Mouse (Mus musculus) monocyte, adult 2 months (primary cell): ENCODE measurements around the gene Camk2n1.
"Not testable (repeated sequence)": the region's sequence is repeated elsewhere in the genome, so short reads cannot be mapped to it uniquely, and the experiment has no call there.

Experiments
- DNase-seq, 2 experiments: peaks; one replicate each; pipeline ENCODE4 v3.0.0; 2022; ENCODE audit warnings: low spot score in 2 of 2, low read depth in 1 of 2

Gene Camk2n1

GRCm38 (mm10) chr4:138453753-138454570, at the start of gene Camk2n1:
Gene Camk2n1 (plus strand): TSS chr4:138454314.
- DNase-seq = no peak

DNA sequence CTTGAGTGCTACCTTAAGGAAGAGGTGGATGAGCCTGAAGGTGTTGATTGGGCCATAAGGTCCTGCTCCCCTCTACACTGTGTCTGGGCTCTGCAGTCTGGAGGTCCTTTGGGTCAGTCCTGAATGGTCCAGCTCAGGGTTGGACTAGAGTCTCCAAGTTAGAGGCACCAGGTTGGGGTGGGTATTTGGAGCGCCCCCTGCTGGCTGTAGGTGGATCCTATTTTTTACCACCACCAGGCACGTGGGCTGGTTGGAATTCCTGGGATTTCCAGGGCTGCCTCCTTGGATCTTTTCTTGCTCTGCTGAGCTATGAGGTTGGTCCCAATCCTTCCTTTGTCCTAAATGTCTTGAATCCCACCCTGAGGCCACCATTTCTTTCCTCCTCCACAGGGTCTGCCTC, 49.3 kb upstream of the Camk2n1 start:
- DNase-seq = no peak

DNA sequence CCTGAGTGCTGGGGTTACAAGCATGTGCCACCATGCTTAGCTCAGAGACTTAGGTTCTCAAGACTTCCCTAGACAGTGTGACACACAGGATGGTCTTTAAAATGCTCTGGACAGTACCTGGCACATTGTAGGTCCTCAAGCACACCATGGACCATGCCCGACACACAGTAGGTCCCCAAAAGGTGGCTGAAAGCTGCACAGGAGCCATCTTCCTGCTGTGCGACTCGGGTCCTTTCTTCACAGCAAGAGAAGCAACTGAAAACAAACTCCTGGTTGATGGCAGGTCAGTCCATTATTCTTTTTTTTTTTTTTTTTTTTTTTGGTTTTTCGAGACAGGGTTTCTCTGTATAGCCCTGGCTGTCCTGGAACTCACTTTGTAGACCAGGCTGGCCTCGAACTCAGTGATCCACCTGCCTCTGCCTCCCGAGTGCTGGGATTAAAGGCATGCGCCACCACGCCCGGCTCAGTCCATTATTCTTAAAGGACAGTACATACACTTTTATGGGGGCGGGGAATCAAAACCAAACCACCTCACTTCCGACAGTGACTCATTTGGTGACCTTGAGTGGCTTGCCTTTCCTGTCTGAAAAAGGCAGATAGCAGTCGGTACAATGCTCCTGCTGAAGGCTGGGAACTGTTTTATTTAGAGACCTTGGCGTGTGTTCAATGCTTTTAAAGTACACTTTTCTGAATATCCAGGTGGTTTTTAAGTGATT, 46.5 kb upstream of the Camk2n1 start:
- DNase-seq = no peak

DNA sequence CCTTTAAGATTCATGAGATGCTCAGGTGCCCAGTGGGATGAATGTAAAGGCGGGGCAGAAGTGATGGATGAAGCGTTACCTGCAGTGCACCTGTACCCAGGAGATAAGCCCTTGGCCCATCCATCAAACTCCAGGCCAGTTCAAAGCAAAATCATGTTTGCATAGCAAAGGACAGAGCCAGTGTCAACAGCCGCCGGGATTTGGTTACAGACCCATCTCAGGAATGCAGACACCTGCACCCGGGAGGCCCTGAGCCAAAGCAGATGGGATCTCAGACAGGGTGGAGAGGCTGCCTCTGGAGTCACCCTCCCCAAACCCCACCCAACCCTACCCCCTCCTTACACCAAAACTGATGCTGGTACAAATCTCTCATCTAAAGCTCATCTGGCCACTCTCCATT, 43.1 kb upstream of the Camk2n1 start:
- no peak for DNase-seq

DNA sequence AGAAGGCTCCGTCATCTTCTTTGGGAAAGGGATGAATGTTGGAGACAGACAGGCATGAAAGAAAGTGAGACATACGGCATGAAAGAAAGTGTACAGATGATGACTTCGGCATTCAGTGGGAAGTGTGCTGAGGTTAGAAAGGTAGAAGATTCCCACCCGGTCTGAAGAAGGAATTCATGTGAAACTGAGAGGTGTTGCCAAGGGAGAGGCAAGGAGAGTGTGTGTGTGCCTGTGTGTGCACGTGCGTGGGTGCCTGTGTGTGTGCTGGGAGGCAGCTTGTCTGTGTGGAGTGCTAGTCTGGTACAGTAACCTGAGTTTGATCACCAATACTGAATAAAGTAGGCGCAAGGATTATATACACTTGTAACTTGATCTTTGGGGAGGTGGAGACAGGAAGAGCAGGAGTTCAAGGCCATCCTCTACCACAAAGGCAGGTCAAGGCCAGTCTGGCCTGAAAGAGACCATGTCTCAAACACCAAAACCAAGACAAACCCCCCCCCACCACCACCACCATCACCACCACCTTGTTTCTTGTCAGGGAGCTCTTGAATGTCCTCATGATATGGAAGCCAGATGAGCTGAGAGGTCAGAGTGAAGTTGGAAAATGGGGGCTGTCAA, 42.5 kb upstream of the Camk2n1 start:
- DNase-seq = no peak

DNA sequence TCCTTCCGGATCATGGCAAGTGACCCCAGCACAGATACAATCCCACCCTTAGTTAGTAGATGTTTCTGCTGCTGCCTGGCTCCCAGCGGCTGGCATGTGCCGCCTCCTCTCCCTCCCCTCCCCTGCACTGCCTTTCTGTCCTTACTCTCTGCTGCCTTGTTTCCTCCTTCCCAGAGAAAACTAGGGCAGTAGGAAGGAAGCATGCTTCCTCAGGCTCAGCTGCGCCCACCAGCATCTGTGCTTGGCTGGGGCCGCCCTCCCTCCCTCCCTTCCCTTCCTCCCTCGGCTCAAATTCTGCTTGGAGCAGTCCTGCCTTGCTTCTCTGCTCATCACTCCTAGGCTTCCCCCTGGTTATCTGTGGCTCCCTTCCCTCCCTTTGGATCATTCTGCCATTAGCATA, 39.4 kb upstream of the Camk2n1 start:
- DNase-seq = no peak

DNA sequence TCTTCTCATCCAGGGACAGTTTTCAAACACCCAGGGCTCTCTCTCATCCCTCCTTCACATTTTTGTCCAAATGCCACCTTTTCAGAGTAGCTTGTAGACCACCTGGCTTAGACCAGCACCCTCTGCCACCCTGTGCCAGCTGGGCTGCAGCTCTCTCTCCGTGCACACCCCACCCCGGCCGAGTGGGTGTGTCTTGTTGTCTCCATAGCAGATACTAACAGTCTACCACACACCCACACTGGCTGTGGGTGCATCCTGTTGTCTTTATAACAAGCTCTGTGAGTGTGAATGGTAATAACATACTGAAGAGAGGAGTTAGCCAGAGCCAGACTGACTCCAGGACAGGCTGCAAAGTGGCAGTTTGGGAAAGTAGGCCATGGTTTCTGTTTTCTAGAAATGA, 38.1 kb upstream of the Camk2n1 start:
- DNase-seq = no peak

- no peak for DNase-seq
Observed at GRCm38 (mm10) chr4:138416414-138416813, 37.7 kb upstream of the Camk2n1 start.

DNA sequence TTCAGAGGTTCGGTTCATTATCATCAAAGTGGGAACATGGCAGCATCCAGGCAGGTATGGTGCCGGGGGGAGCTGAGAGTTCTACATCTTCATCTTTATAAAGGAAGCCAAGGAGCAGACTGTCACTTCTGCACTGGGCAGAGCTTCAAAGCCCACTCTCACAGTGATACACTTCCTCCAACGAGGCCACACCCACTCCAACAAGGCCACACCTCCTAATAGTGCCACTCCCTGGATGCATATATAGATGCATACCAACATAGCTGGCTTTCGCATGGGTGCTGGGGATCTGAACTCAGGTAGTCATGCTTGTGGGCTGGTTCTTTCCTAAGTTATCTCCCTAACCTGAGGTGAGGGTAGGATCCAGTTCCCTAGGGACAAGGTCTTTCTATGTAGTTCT, 36.2 kb upstream of the Camk2n1 start:
- DNase-seq = no peak

DNA sequence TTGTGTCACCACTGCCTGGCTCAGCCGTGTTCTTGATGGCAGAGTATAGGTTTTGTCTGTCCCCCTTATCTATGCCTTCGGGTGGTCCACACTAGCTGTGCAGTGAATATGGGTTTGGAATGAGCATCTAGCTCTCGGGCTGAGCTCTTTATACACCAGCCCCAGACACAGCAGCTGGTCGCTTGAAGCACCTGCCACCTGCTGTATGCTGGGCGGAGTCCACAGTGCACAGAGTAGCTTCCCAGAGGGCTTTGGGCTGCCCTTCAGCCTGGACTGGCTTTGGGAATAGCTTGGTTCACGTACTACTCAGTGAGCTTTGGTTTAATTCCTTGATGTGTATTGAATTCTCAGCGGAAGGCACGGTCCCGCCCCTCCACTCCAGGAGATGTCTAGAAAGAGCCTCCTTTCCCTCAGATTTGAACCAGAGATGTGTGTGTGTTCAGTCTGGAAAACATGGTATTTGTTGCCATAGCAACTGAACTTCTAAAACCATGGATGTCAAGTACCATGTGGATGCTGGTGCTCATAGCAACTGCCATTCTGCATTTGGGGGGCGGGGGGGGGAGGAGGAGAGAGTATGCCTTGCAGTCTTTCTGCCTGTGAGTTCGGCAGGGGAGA, 35.7 kb upstream of the Camk2n1 start:
- no peak for DNase-seq

DNA sequence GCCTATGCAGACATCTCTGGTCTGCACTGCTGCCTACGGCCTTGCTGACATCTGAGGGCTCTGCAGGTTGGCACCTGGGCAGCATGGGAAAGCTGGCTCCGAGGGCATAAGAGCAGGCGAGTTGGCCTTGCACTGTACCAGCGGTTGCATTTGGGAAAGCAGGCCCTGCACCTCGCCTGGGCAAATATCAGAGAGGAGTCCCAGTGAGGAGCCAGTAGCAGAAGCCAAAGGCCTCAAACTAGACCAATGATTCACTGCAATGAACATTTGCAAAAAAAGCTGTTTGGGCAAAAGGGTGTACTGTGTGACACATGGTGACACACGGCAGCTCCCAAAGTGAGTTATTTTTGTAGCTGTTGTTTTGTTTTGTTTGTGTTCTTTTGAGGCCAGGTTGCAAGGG, 29.1 kb upstream of the Camk2n1 start:
- DNase-seq = no peak

GRCm38 (mm10) chr4:138425604-138426003, 28.5 kb upstream of the Camk2n1 start:
- not testable (repeated sequence) for DNase-seq

DNA sequence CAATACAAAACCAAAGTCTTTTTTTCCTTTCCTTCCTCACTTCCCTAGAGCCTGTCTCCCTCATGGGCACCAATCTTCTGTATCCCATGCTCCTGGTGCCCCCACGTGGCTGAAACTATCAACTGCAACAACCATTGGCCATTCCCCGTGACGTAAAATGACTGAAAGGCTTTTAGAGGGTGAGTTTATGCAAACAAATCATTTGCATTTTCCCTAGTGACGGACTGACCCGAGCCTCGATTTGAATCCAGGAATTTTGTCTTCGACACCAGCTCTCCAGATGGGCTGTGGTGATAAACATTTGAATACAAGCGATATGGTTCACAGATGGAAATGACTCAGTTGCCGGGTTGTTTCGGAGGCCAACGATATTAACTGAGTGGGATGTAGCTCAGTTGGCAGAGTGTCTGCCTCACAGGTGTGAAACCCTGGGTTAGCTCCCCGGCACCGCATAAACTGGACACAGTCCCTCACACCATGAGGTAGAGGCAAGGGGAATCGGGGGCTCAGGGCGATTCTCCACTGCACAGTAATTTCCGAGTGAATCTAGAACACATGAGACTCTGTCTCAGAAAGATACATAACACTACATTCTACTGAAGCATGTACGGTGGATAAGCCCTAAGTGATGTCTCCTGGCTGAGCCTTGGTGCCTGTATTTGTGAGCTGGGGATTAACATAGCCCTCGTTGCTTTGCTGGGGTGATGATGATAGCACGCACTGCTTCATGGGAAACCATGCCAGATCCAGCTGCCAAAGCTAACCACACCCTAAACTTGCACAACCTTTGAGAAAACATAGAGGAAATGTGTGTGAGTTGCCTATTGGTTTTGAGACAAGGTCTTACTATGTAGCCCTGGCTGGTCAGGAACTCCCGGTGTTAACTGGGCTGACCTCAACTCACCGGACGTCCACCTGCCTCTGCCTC, 27.1 kb upstream of the Camk2n1 start:
- peak; percentile 42 to 62 for DNase-seq

DNA sequence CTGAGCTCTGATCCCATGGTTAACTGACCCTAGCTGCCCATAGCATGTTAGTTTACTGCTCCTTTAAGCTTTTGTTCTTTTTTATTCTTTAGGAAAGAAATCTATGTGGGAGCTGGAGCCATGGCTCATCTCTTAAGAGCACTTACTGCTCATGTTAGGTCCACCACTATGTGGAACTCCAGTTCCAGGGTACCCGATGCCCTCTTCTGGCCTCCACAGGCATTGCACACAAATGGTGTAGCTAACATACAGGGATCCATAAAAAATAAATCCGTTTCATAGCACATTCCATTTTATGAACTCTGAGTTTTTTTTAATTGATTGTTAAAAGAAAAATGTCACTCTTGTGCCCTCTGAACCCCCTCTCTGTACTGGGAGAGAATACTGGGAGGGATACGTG, 24.3 kb upstream of the Camk2n1 start:
- DNase-seq = no peak

- no peak for DNase-seq
Observed at GRCm38 (mm10) chr4:138431340-138431739, 22.8 kb upstream of the Camk2n1 start.

DNA sequence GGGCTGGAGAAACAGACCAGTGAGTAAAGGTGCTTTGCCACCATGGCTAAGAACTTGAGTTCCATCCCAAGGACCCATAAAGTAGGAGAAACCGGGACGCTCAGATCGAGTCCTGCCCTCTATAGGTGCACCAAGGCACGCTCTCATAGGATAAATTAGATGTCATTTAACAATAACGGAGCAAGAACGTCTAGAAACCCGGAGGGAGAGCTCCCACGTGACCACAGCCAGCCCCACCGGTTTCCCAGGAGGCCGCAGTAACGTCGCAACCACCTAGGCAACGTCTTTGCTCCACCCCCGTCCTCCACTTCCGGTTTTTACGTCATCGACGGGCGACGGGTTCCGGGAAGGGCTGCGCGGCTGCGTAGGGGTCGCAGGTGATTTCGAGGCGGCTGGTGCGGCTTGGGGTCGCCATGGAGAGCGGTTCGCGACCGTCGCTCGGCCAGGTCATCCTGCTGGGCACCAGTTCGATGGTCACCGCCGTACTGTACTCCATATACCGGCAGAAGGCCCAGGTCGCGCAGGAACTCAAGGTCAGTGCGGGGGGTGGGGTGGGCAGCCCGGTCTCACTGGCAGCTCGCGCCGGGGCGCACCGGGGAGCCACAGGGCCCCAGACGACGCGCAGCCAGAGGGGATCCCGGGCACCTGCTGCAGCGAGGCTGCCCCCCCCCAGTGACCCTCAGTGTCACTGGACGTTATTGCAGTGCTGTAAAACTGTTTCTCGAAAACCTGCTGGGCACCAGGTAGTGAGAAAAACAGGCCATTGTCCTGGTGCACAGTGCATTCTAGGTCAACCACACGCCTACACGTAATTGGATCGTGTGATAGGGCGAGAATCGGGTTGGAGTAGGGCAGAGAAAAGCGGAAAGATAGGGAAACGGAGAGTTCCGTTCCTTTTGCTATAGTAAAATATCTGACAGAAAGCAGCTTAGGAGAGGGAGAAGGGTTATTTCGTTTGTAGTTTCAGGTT, 19.5 kb upstream of the Camk2n1 start, which contains the start of gene Mul1:
TSS of gene Mul1 (plus strand) at position 325 of the 970 bp plus-strand sequence.
- peak; percentile 69 to 92 for DNase-seq

GRCm38 (mm10) chr4:138440062-138440461, 14.1 kb upstream of the Camk2n1 start:
- DNase-seq = no peak

DNA sequence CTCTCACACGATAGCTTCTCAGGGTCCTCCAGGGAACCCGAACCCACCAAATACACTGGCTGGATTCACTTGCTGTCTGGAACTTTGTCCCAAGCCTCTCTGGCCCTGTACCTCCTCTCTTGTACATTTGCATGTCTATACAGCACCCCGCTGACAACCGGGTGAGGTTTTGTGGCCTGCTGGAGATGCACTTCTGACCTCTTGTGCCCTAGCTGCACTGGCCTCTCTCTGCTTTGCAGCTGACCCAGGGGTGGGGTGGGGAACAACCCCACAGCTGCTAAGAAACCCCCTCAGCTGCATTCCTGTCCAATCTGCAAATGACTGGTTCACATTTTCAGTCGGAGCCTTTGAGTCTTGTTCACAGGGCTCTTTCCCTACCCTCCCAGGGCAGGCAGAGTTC, 9.2 kb upstream of the Camk2n1 start:
- DNase-seq = no peak

DNA sequence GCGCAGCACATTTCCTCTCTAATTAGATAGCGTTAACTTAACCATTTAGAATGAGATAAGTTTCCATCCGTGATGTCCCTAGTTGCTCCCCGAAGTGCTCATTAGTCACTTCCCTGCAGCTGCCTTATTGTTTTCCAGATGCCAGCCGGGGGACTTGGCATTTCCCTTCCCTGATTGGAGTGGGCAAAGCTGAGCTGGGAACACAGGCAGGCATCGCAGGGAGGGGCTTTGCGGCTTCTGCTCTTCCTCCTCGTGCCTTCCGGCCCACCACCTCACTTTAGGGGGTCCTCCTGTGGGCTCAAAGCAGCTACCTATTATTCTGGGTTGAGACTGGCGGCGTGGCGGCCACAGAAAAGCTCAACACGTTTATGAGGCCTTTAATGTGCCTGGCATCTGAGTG, 7.1 kb upstream of the Camk2n1 start:
- DNase-seq = no peak
